Mouse (Mus musculus) CH12.LX (cell line): ENCODE measurements around the gene St5. TPM values are rescaled to one million over a fixed set of nuclear protein-coding genes. Genes with fewer than 3 reads are reported as not detected.

Source experiments
- DNase-seq: peaks from one replicate; pipeline ENCODE4 v3.0.0-alpha.2; 2013; ENCODE audit errors: extremely low read depth
- H3K27ac ChIP-seq: 2 replicates; pipeline ENCODE4 v1.5.1; 2012; ENCODE audit warnings: low read depth, mild to moderate bottlenecking, control low read depth, moderate library complexity; ENCODE audit not compliant: insufficient read depth
- H3K27me3 ChIP-seq: replicated peaks from 2 replicates; pipeline ENCODE3; 2012; ENCODE audit warnings: inconsistent platforms
- H3K36me3 ChIP-seq, 2 experiments: replicated peaks in 1 of 2; 2 replicates each; pipeline versions ENCODE3 to v1.6.1; 2012; ENCODE audit warnings: inconsistent platforms in 1 of 2, low read length in 1 of 2, mild to moderate bottlenecking in 1 of 2, mixed read lengths in 1 of 2, moderate library complexity in 1 of 2; ENCODE audit not compliant: control insufficient read depth in 1 of 2, insufficient read depth in 1 of 2
- H3K4me1 ChIP-seq, 2 experiments: 2 replicates each; pipeline ENCODE4 v1.6.1; 2012; ENCODE audit warnings: inconsistent platforms in 1 of 2, moderate library complexity in 1 of 2; ENCODE audit not compliant: insufficient read depth in 2 of 2, control insufficient read depth in 1 of 2
- H3K4me2 ChIP-seq: 2 replicates; pipeline ENCODE4 v1.6.1; 2012; ENCODE audit warnings: low read depth, mild to moderate bottlenecking, control low read depth; ENCODE audit not compliant: poor library complexity, insufficient read depth, severe bottlenecking
- H3K4me3 ChIP-seq, 3 experiments: fragments of 150-350 bp in 1 of 3; sonication (generic) in 1 of 3; replicated peaks in 1 of 3; 2 replicates each; pipeline versions ENCODE3 to v1.5.1; 2011 to 2012; ENCODE audit warnings: low read depth in 2 of 3, low read length in 2 of 3, mild to moderate bottlenecking in 2 of 3, moderate library complexity in 2 of 3, control low read depth in 1 of 3, improper control_type of control experiment in 1 of 3, inconsistent platforms in 1 of 3, mixed read lengths in 1 of 3; ENCODE audit not compliant: poor library complexity in 1 of 3
- H3K79me2 ChIP-seq: replicated peaks from 2 replicates; pipeline ENCODE4 v1.6.1; 2012; ENCODE audit warnings: mild to moderate bottlenecking, moderate library complexity; ENCODE audit not compliant: control insufficient read depth, poor library complexity, insufficient read depth, severe bottlenecking; ENCODE audit errors: extremely low read depth
- H3K9ac ChIP-seq: 2 replicates; pipeline ENCODE4 v1.6.1; 2012; ENCODE audit warnings: low read depth, mild to moderate bottlenecking, control low read depth, moderate library complexity; ENCODE audit not compliant: insufficient read depth
- H3K9me3 ChIP-seq: replicated peaks from 2 replicates; pipeline ENCODE3; 2012; ENCODE audit warnings: low read length, inconsistent platforms, mixed read lengths
- CHD1 ChIP-seq: IDR thresholded peaks from 2 replicates; pipeline ENCODE4 v1.6.1; 2012; ENCODE audit warnings: low read depth, low read length, improper control_type of control experiment, inconsistent platforms
- CHD2 ChIP-seq: IDR thresholded peaks from 2 replicates; pipeline ENCODE4 v1.6.1; 2011; ENCODE audit warnings: low read length, improper control_type of control experiment
- CTCF ChIP-seq, 2 experiments: IDR thresholded peaks in 1 of 2; conservative IDR thresholded peaks in 1 of 2; 2 replicates each; pipeline ENCODE4 v1.5.1; 2011 to 2012; ENCODE audit warnings: low read depth in 2 of 2, low read length in 2 of 2, improper control_type of control experiment in 1 of 2, inconsistent platforms in 1 of 2, mild to moderate bottlenecking in 1 of 2, moderate library complexity in 1 of 2
- EP300 ChIP-seq: IDR thresholded peaks from 2 replicates; pipeline ENCODE4 v1.6.1; 2011; ENCODE audit warnings: low read length, improper control_type of control experiment
- ETS1 ChIP-seq: conservative IDR thresholded peaks from 2 replicates; pipeline ENCODE4 v1.6.1; 2012; ENCODE audit warnings: low read depth, mild to moderate bottlenecking, inconsistent platforms, low read length, improper control_type of control experiment, moderate library complexity
- GABPA ChIP-seq: IDR thresholded peaks from 2 replicates; pipeline ENCODE4 v1.6.1; 2012; ENCODE audit warnings: low read depth, low read length, improper control_type of control experiment, inconsistent platforms; ENCODE audit not compliant: insufficient replicate concordance
- IRF4 ChIP-seq: IDR thresholded peaks from 2 replicates; pipeline ENCODE4 v1.6.1; 2014; ENCODE audit warnings: low read depth, mild to moderate bottlenecking, inconsistent platforms, low read length, improper control_type of control experiment
- JUN ChIP-seq: IDR thresholded peaks from 2 replicates; pipeline ENCODE4 v1.6.1; 2011; ENCODE audit warnings: low read depth, mild to moderate bottlenecking, low read length, improper control_type of control experiment, moderate library complexity; ENCODE audit not compliant: insufficient read depth
- MAFK ChIP-seq: IDR thresholded peaks from 2 replicates; pipeline ENCODE4 v1.6.1; 2011; ENCODE audit warnings: low read length, improper control_type of control experiment; ENCODE audit not compliant: insufficient replicate concordance
- MAX ChIP-seq: IDR thresholded peaks from 2 replicates; pipeline ENCODE4 v1.6.1; 2011; ENCODE audit warnings: low read length, improper control_type of control experiment
- MEF2A ChIP-seq: IDR thresholded peaks from 2 replicates; pipeline ENCODE4 v1.6.1; 2014; ENCODE audit warnings: low read depth, mild to moderate bottlenecking, inconsistent platforms, low read length, improper control_type of control experiment, borderline replicate concordance
- MXI1 ChIP-seq: IDR thresholded peaks from 2 replicates; pipeline ENCODE4 v1.6.1; 2011; ENCODE audit warnings: mild to moderate bottlenecking, low read depth, low read length, improper control_type of control experiment
- MYC ChIP-seq: IDR thresholded peaks from 2 replicates; pipeline ENCODE4 v1.6.1; 2011; ENCODE audit warnings: low read depth, mild to moderate bottlenecking, improper control_type of control experiment, low read length
- NELFE ChIP-seq: IDR thresholded peaks from 2 replicates; pipeline ENCODE4 v1.6.1; 2011; ENCODE audit warnings: low read depth, low read length, improper control_type of control experiment
- NRF1 ChIP-seq: IDR thresholded peaks from 2 replicates; pipeline ENCODE4 v1.6.1; 2014; ENCODE audit warnings: low read depth, mild to moderate bottlenecking, inconsistent platforms, low read length, improper control_type of control experiment, moderate library complexity
- PAX5 ChIP-seq: IDR thresholded peaks from 2 replicates; pipeline ENCODE4 v1.6.1; 2012; ENCODE audit warnings: low read length, inconsistent platforms, mixed read lengths
- POLR2A ChIP-seq: IDR thresholded peaks from 2 replicates; pipeline ENCODE4 v1.6.1; 2011; ENCODE audit warnings: low read depth, mild to moderate bottlenecking, improper control_type of control experiment, low read length
- POLR2AphosphoS2 ChIP-seq: IDR thresholded peaks from 2 replicates; pipeline ENCODE4 v1.6.1; 2011; ENCODE audit warnings: low read depth, low read length, improper control_type of control experiment
- SIN3A ChIP-seq: IDR thresholded peaks from 2 replicates; pipeline ENCODE4 v1.6.1; 2012; ENCODE audit warnings: low read length, improper control_type of control experiment, inconsistent platforms
- TBP ChIP-seq: conservative IDR thresholded peaks from 2 replicates; pipeline ENCODE4 v1.6.1; 2011; ENCODE audit warnings: low read depth, low read length, improper control_type of control experiment
- TCF12 ChIP-seq: IDR thresholded peaks from 2 replicates; pipeline ENCODE4 v1.6.1; 2014; ENCODE audit warnings: low read depth, mild to moderate bottlenecking, inconsistent platforms, low read length, improper control_type of control experiment
- UBTF ChIP-seq: IDR thresholded peaks from 2 replicates; pipeline ENCODE4 v1.6.1; 2012; ENCODE audit warnings: low read depth, mild to moderate bottlenecking, inconsistent platforms, low read length, improper control_type of control experiment, moderate library complexity
- USF1 ChIP-seq: IDR thresholded peaks from 2 replicates; pipeline ENCODE4 v1.6.1; 2014; ENCODE audit warnings: low read depth, mild to moderate bottlenecking, inconsistent platforms, low read length, improper control_type of control experiment
- ZC3H11A ChIP-seq: IDR thresholded peaks from 2 replicates; pipeline ENCODE4 v1.6.1; 2012; ENCODE audit warnings: low read depth, mild to moderate bottlenecking, inconsistent platforms, low read length, improper control_type of control experiment
- ZMIZ1 ChIP-seq: IDR thresholded peaks from 2 replicates; pipeline ENCODE4 v1.6.1; 2012; ENCODE audit warnings: low read depth, mild to moderate bottlenecking, inconsistent platforms, low read length, improper control_type of control experiment
- dilution Hi-C: fragments of 300-500 bp; cut with MboI; formaldehyde crosslinking; loops from 2 replicates; pipeline ENCODE4 v1.14.3; 2020; ENCODE audit warnings: low sequenced_read_pairs; ENCODE audit not compliant: extremely low pct_unique_long_range_greater_than_20kb, extremely low pct_ligation_motif_present
- in situ Hi-C: fragments of 300-500 bp; cut with MboI; formaldehyde crosslinking; loops from 3 replicates; pipeline ENCODE4 v1.14.3; 2019; ENCODE audit warnings: low sequenced_read_pairs, low pct_ligation_motif_present, low pct_unique_long_range_greater_than_20kb, mixed read lengths
- polyA plus RNA-seq: library from polyadenylated mRNA; unstranded; fragments of >175 nt; gene quantifications from 2 replicates; pipeline ENCODE4 v1.2.1, GENCODE M21; 2012; ENCODE audit warnings: low read depth; ENCODE audit not compliant: insufficient read length
- total RNA-seq, 2 experiments: library from RNA; depleted of rRNA; stranded (reverse); fragments of 300-350 nt in 1 of 2; fragments of >200 nt in 1 of 2; gene quantifications; 2 replicates each; pipeline ENCODE4 v1.2.3; 2012 to 2014

The St5 gene
- total and polyA plus RNA-seq, 3 experiments, result 1.3 to 3.4 (median 1.6) TPM

GRCm38 (mm10) chr7:109546186-109546585, 157.2 kb downstream of the St5 start:
- Histone ChIP-seq H3K27me3 (no peaks in the 10 kb centered on the region), H3K79me2 (no peaks in the 10 kb centered on the region), H3K4me3 (no peak overlapping the region), H3K4me1 (peaks cover 0 to 22% of the 10 kb centered on the region in 2 experiments; a peak in 2 of 4 replicates), H3K9ac (no peak overlapping the region), H3K9me3 (no peaks in the 10 kb centered on the region), H3K4me2 (no peak overlapping the region), H3K36me3 (peaks cover 0 to 2% of the 10 kb centered on the region in 2 experiments), H3K27ac (no peak overlapping the region)
- in situ Hi-C loops, result no loop called here
- DNase-seq, result no peak
- dilution Hi-C loops, result no loop called here
- no peak for TF ChIP-seq NELFE
- TF ChIP-seq PAX5, result no peak
- no peak for TF ChIP-seq TCF12
- no peak for TF ChIP-seq POLR2A
- TF ChIP-seq IRF4, result no peak
- TF ChIP-seq CHD2, result no peak
- no peak for TF ChIP-seq MXI1
- TF ChIP-seq USF1, result no peak
- no peak for TF ChIP-seq ETS1
- TF ChIP-seq POLR2AphosphoS2, result no peak
- no peak for TF ChIP-seq MYC
- TF ChIP-seq TBP, result no peak
- no peak for TF ChIP-seq EP300
- no peak for TF ChIP-seq MEF2A
- TF ChIP-seq ZMIZ1, result no peak
- TF ChIP-seq NRF1, result no peak
- TF ChIP-seq CTCF (conservative IDR thresholded peaks at IDR 0.05 in 1 of 2, IDR thresholded peaks at IDR 0.05 in 1 of 2; ENCODE audit: low read depth in 2 of 2, low read length in 2 of 2), result no peak
- no peak for TF ChIP-seq JUN
- no peak for TF ChIP-seq SIN3A
- no peak for TF ChIP-seq CHD1

DNA sequence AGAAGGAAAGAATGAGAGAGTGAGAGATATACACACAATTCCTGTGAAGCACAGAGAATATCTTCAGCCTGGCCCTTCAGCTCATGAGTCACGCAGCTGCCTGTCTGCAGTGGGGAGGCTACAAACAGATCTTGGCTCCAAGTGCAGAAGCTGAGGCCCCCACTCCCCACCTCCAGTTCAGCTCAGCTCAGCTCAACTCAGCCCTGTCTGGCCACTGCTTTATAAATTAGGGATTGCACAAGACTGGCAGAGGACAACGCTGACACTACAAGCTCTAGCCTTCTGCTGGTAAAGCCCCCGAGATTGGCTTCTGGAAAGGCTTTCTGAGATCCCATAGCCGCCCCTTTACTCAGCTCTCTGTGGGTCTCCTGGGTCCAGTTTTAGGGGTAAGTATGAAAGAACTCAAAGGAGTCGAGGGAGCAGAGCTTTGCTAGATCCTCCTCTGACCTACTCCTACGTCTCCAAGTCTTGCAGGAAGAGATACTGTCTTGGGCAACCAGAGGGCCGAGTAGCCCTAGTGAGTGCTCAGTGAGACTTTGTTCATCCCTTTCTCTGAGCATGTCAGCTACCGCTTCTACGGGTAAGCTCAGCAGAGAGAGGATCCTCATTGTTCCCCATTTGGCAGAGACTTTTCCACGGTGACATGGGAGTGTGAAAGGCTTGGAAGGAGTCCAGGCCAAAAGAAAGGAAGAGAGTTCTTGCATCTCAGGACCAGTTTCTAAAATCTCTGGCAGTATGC, 158.0 kb downstream of the St5 start:
- Histone ChIP-seq H3K27me3 (no peaks in the 10 kb centered on the region), H3K4me3 (no peak overlapping the region), H3K79me2 (no peaks in the 10 kb centered on the region), H3K4me1 (peaks cover 0 to 22% of the 10 kb centered on the region in 2 experiments; a peak in 2 of 4 replicates), H3K27ac (no peak overlapping the region), H3K9me3 (no peaks in the 10 kb centered on the region), H3K9ac (no peak overlapping the region), H3K4me2 (no peak overlapping the region), H3K36me3 (peaks cover 0 to 2% of the 10 kb centered on the region in 2 experiments)
- in situ Hi-C loops, result no loop called here
- dilution Hi-C loops, result no loop called here
- no peak for TF ChIP-seq MAX
- TF ChIP-seq EP300, result no peak
- TF ChIP-seq UBTF, result no peak
- no peak for TF ChIP-seq GABPA
- no peak for TF ChIP-seq SIN3A
- TF ChIP-seq MAFK, result no peak
- TF ChIP-seq USF1, result no peak
- TF ChIP-seq IRF4, result no peak
- TF ChIP-seq ZC3H11A, result no peak
- no peak for DNase-seq
